Mouse (Mus musculus) right cerebral cortex, adult 18-20 months (tissue): ENCODE measurements at regions not wholly inside any gene's neighbourhood (a gene's known extent, or its start where the extent isn't known, plus 50 kb on each side); places are given as distances from the start of the nearest gene placed in this dataset.

Source experiments
- DNase-seq: peaks from one replicate; pipeline ENCODE4 v3.0.0; 2022; ENCODE audit warnings: mixed read lengths

DNA sequence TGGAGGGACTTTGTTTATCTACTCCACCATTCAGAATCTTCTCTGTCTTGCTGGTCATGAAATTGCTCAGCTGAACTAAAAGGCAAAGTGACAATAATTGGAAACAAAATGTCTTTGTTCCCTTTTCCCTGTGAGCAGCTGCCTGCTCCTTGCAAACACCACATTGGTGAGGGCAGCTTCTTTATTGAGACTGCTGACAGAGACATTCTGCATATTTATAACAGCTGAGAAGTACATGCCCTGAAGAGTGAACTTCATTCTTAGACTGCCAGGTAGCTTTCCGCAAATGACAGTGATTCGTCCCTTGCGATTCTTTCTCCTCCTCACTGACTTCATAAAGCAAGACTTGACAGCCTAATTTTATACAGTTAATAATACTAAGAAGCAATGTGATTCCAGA, 237.0 kb downstream of the Cps1 start:
- DNase-seq: no peak

DNA sequence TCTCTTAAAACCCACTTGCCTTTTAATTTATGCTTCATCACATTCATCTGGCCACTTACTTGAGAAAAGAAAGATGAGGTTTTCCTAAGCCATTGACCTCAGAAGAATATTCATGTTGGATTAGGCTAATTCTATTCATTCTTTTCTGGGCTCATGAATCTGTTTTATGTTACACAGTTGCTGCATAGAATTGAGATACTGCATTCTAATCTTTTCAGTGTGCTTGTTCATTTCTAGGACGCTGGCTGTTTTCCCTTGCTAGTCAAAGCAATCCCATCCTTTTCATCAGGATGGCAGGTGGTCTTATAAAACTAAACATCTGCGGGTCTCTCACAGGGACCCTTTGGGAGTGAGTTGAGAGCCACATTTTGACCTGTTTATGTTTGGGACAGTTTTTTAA, 243.2 kb downstream of the Cps1 start:
- DNase-seq: no peak

DNA sequence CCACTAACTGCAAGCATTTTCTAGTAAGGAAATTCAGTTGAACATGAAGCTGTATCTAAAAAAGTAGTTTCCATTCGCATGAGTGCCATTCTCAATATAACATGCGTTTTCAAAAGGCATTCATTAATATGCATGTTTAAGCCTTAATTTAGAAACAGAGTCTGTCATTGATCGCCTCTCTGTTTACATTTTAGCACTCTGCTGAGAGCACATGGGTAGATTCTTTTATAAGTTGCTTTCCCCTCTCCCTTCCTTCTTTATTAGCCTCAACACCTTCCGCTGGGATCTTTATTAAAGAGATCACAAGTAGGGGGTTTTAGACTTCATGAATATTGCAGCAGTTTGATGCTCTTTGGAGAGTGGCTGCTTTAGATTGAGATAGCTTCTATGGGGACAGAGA, 243.7 kb downstream of the Cps1 start:
- DNase-seq: no peak

DNA sequence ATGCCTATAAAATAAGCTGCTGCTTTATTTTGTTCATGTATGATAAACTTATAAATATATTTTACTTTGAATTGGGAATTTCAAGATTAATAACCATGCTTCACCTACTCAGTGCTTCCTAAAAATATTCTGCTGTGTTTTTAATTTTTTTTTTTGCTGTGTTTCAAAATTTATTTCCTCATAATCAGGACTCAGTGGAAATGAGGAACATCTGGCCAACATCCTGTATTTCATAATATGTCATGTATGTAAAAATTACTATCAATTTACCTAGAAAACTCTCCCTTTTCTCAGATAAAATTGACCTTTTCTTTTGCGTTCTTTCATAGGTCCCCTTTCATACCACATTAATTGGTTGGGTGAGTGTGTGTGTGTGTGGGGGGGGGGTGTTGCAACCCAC, 259.5 kb downstream of the Cps1 start:
- no peak for DNase-seq

DNA sequence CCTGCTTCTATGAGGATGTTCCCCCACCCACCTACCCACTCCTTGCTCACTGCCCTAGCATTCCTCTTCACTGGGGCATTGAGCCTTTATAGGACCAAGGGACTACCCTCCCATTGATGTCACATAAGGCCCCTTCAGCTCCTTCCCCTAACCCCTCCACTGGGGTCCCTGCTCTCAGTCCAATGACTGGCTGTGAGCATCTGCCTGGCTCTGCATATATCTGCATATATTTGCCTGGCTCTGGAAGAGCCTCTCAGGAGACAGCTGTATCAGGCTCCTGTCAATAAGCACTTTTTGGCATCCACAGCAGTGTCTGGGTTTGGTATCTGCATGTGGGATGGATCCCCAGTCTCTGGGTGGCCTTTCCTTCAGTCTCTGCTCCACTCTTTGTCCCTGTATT, 262.6 kb downstream of the Cps1 start:
- no peak for DNase-seq

DNA sequence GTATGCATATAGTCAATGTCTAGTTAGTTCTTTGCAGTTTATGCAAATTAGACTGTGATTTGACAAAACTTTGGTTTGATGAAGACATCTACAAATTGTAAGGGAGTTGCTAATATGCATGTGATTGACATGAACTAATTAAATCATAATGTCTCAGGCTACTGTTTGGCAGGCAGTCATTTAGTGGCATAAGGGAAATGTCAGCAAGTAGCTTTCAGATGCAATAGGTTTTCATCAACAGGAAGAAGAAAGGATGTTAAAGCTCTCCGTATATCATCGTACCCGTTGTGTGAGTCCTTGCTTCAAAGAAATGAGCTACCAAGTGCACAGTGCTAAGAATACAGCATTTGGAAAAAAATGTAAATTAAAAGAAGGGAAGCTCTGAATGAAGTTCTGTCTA, 264.1 kb downstream of the Cps1 start:
- no peak for DNase-seq

DNA sequence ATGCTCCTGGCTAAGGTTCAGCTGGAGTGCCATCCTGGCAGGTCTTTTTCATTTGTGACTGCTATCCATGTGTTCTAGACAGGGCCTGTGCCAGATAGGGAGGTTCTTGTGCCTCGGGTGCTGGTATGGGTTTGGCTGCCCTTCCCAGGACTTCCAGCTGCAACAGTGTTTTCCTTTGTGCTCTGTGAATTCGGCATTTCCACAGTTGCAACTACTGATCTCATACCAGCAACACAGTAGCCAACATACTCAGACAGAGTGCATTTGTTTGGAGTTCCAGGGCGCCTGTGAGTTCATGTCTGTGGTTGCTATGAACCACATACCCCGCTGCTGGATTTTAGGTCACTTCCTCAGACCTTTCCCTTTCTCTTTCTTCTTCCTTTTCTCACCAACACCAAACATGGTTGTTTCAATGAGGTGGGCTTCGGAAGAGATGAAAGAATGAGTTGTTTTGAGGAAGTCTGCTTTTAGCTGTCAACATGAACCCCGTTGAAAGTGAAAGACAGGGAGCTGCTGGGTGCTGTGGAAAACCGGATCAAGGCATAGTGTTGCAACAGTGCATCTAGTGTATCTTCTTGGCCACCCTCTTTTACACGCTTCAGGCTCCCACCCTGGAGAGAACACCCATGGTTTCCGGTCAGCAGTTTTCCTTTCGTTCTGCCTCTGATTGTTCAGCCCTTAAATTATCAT, 275.1 kb downstream of the Cps1 start:
- DNase-seq: peak; percentile 12

DNA sequence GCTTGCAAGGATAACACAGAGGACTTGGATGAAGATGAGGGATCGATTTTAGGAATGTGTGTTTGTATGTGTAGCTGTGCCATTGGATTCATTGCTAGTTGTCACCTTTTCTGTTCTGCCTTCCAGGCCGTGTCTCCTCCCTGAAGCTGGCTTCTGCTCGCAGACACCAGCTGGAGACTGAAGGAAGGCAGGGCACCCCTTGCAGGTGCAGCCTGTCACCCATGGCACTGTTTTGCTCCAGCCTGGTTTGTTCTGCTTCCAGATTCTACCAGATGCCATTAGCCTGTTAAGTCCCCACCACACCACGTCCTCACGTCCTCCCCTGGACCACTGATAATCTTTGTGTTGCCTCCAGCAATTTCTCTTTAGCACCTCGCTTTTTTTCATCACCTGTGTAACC, 286.7 kb downstream of the Cps1 start:
- no peak for DNase-seq

DNA sequence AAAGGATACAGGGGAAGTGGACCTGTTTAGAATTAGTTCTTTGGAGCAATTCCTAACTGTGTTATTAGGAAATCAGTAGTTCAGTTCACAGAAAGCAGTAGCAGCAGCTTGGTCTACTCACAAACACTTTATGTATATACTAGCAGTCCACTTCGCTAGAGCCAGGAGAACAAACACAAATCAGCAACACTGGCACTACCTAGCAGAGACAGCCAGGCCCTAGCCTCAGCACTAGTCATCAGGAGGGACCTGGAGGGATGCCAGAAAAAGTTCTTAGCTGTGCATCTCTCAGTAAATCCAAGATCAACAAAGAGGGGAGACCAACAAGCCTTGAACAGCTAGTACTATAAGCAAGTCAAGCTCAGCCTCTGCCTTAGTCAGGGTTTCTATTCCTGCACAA, 294.4 kb downstream of the Cps1 start:
- DNase-seq: no peak

DNA sequence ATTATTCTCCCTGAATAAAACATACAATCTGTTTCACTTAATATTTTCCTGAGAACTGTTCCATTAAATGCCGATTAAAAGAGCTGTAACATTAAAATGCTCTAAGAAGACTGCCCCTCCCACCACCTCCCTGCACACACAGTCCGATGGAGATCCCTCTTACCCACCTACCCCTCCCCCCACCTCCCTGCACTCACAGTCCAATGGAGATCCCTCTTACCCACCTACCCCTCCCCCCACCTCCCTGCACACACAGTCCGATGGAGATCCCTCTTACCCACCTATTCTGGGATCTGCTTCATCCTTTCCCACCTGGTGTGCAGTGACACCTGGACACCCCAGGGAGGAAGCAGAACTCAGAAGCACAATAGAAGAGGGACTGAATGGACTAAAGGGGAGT, 305.6 kb downstream of the Cps1 start:
- no peak for DNase-seq

DNA sequence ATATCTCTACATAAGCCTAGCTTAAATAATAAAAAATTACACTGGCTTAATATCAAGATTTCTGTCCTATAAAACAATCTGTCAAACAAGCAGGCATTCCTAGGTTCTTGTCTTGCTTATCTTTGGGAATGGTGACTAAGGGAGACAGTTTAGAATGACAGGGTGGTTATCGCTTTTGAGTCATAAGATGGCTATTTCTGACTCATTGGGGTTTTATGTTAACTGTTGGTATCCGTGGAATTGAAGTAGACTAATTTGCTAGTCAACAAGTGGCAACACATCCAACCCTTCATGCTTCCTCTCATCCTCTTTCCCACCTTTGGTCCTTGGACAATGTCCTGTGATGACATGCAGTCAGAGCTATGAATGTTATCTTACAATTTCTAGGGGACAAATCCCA, 328.0 kb downstream of the Cps1 start:
- DNase-seq: no peak

DNA sequence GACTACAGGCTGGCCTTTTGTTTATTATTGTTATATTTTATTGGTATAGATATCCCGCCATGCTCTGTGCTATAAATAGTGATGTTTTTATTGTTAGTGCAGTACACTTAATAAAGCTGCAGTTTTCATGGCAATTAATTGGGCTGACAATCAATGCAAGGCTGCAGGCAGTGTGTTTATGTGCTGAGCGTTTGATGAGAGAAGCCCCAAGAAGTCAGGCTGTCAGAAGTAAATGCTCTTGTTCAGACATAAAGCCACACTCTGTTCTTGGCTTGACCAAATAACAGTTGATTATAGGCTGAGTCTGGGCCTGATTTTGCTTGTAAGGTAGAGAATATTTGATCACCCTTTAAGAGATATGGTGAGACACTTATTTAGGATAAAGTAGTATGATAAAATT, 341.4 kb downstream of the Cps1 start:
- DNase-seq: no peak

DNA sequence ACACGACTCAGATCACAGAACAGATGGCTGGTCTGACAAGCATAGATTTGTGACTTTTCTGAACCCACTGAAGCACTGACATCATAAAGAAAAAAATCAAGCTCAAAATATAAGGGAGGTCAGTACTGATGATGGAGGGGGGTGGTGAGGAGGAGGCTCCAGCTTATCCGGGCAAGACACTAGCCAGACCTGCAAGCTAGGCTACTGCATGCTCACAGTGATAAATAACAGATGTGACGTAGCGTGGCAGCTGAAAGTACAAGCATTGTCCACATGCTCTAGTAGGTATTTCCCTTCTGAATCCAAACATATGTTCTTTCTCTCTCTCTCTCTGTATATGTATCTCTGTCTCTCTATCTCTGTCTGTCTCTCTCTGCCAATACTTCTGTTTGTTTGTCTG, 342.7 kb downstream of the Cps1 start:
- DNase-seq: no peak

DNA sequence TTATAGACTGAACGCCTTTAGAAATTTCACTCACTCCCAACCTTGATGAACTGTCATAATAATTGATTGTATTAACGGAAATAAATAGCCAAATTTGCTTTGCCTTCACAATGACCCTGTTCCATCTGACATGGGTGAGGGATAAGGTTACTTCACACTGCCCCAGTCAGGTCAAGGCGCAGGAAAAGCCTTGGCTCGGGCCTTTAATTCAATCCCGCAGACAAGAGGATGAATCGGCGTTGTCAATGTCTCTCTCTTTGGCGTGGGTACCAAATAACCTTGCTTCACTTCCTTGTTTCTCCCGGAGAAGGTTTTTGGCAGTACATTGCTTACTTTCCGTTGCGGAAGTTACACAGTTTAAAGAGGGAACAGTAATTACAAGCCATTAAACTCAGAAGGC, 354.2 kb downstream of the Cps1 start:
- DNase-seq: no peak

DNA sequence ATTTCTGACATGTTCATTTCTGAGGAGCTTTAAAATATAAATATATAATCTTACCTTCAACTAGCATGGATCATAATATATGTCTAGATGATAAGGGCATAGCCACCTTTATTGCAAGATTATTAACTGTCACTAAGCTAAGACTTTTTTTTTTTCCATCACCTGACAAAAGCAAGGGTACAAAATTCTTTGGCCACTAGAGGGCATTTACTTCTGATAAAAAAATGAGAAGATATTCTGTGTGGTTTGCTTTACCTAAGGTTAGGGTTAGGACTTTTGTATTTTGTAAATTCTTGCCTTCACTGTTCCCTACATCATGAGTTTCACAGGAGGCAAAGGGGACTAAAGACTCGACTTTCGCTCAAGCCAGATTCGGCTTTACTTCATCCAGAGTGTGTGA, 355.1 kb downstream of the Cps1 start:
- DNase-seq: no peak

DNA sequence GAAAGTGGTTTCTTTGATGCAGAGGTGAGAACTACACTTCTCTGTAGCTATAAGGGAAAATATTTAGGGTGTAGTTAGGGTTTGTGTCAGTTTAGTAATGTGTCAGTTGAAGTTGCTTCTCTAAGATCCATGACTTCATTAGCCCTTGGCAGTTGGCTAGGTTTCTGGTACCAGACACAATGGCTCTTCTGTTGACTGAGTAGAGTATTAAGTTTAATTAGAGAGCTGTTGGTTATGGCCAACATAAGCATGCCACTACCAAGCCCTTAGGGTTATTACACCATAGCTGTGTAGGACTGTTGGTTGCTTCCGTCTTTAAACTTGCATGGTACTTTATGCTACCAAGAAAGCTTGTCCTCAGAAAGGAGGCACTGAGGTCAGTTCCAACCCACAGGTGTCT, 359.1 kb downstream of the Cps1 start:
- DNase-seq: no peak

DNA sequence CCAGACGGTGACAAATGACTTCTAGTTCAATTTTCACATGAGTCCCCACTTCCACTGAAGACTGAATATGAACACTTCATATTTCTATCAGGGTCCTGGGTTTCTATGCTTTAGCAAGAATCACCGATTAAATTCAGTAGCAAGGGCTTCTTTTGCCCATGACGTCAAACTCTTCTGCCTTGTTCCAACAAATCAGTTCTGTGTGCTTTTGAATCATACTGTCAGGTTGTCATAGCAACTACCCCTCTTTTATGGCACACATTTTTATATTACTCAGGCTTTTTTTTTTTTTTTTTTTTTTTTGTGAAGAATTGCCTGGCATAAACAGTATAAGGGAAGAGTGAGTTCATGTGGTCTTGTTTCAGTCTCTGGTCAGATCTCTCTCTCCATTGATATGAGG, 381.3 kb downstream of the Cps1 start:
- DNase-seq: no peak

DNA sequence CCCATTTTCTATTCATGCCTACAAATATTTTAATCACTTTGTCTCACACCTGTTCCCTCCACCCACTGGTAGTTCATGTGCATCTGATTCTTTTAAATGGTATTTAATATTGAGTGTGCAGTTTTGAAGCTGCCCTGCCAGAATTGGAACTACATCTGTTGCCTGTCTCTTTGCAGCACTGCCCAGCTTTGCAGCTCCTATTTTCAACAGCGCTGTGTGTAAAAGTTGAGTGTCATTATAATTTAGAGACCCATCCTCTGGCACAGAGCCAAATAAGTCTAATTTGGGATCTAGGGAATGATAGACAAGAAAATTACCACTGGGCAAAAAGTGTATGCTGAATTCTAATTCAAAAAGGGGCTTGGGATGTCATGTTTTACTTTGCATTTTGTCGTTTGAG, 382.9 kb downstream of the Cps1 start:
- peak; percentile 13 for DNase-seq

DNA sequence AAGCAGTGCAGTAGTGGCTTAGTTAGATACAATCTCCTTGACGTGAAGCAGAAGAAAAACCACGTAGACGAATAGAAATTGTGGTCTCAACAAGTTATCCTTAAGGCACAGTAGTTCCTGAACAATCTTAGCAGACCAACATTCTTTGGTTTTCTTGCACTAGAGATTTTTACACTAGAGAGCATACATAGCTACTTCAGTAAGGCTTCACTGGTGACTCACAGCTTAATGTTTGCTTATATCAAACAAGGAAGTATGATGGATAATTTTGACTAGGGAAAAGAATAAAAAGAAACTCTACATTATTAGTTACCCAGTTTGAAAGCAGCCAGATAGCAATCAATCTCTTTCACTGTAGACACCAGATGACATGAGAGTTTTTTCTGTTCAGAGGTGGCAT, 395.5 kb downstream of the Cps1 start:
- no peak for DNase-seq

DNA sequence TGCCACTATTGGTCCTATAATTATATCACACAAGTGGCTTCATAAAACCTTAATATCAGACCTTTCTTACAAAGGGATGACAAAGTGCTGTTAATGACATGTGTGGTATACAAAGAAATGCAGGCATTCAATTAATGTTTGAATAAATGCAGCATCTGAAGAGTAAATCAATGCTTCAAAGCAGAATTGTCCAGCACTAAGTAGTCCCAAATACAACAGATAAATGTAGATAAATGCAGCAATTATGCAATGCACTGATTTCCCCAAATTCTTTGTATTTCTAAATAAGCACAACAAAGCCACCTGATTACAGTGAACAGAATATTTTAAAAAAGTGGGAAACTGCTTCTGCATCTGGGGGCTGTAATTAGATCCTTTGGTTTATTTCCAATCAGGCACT, 435.9 kb downstream of the Cps1 start:
- DNase-seq: no peak

DNA sequence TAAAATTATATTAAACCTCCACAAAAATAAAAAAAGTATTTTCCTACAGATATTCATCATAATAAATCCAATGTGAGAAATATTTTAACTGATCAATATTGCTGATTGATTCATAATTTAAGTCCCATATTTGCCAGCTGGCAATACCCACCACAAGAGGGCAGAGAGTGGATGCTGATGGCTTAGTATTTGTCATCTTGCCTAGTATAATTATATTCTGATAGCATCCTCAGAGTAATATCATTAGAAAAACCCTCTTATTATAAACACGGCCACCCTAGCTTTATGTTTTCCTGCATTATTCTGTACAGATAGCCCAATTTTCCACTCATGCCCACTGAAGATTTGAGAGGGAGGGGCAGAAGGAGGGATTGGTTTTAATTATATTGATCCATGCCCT, 436.4 kb downstream of the Cps1 start:
- no peak for DNase-seq

DNA sequence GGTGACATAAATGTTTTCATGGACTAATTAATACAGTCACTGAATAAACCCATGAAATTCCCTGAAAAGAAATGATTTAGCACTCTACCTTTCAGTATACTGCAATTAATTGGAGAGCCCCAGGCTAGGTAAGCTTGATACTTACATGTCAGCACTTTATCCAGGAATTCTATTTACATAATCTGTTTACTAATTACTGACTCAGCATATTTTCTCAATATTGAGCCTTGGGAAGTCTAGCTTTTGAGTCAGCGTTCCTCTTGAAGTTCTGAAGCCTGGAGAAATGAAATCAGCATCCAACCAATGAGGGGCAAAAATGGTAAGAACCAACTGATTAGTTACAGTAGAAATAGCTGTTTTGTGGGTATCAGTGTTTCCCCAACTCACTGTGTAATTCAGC, 448.8 kb downstream of the Cps1 start:
- no peak for DNase-seq

DNA sequence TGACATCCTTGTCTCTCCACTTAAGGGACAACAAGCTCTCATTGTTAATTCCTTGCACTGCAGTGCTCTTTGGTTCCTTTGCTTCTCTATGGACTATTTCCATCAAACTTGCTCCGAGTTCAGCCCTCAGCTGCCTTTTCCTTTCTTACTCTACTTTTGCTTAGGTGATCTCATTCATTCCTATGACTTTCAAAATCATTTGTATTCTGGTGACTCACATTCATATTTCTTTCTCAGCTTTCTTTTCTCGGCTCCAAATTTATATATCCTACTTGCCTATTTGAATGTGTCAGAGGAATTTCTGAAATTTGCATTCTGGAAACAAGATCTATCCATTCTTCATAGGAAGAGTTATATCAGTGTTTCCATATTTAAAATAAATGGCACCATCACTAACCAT, 456.9 kb downstream of the Cps1 start:
- DNase-seq: no peak
